Mouse (Mus musculus) kidney, postnatal 0 days (tissue): ENCODE results near the gene Hltf. TPM values are rescaled to one million over a fixed set of nuclear protein-coding genes. Genes with fewer than 3 reads are reported as not detected.

Source experiments
- ATAC-seq: fragments of 200-750 bp; cut with Nextera tagmentation; replicated peaks from 2 replicates; pipeline ENCODE4 v1.8.0; 2017; ENCODE audit warnings: low read depth, moderate number of reproducible peaks, moderate TSS enrichment, moderate library complexity; ENCODE audit not compliant: low FRiP score
- DNase-seq: peaks from one replicate; pipeline ENCODE4 v3.0.0-alpha.2; 2016; ENCODE audit warnings: low spot score
- H3K27ac ChIP-seq: fragments of 300-500 bp; sonication (generic); 2 replicates; pipeline ENCODE4 v1.5.1; 2014; ENCODE audit warnings: mild to moderate bottlenecking
- H3K27me3 ChIP-seq: fragments of 300-500 bp; sonication (generic); 2 replicates; pipeline ENCODE4 v1.6.1; 2014; ENCODE audit warnings: low read length, mixed read lengths; ENCODE audit not compliant: insufficient read depth
- H3K36me3 ChIP-seq: fragments of 300-500 bp; sonication (generic); 2 replicates; pipeline ENCODE4 v1.6.1; 2014; ENCODE audit warnings: low read length, mixed read lengths; ENCODE audit not compliant: insufficient read depth
- H3K4me1 ChIP-seq: fragments of 300-500 bp; sonication (generic); replicated peaks from 2 replicates; pipeline ENCODE4 v1.6.1; 2014; ENCODE audit warnings: antibody characterized with exemption, low read length, mixed read lengths; ENCODE audit not compliant: insufficient read depth
- H3K4me2 ChIP-seq: fragments of 300-500 bp; sonication (generic); 2 replicates; pipeline ENCODE4 v1.6.1; 2014; ENCODE audit warnings: mild to moderate bottlenecking, low read length, moderate library complexity, mixed read lengths
- H3K4me3 ChIP-seq: fragments of 300-500 bp; sonication (generic); replicated peaks from 2 replicates; pipeline ENCODE4 v1.5.1; 2014; ENCODE audit warnings: low read depth, low read length
- H3K9ac ChIP-seq: fragments of 300-500 bp; sonication (generic); 2 replicates; pipeline ENCODE4 v1.6.1; 2014; ENCODE audit warnings: low read depth, low read length
- H3K9me3 ChIP-seq: fragments of 300-500 bp; sonication (generic); replicated peaks from 2 replicates; pipeline ENCODE4 v1.6.1; 2016; ENCODE audit warnings: low read length, inconsistent platforms, mixed read lengths
- CTCF ChIP-seq: IDR thresholded peaks from 2 replicates; pipeline ENCODE4 v1.5.1; 2016; ENCODE audit warnings: antibody characterized with exemption, low read depth, mild to moderate bottlenecking, moderate library complexity
- WGBS: fragments of 180-500 bp; shearing (Covaris S2); extraction: QIAGEN DNeasy Blood & Tissue Kit; methylation state at CpG from one replicate; pipeline ENCODE4 v1.1.7; 2014; 5-methylcytosine and 5-hydroxymethylcytosine counted together
- polyA plus RNA-seq: library from polyadenylated mRNA; unstranded; fragments of >200 nt; fragmentation: Nextera tagmentation; extraction: Ambion mirVana; gene quantifications from 2 replicates; pipeline ENCODE4 v1.2.1, GENCODE M21; 2015

Hltf gene
- polyA plus RNA-seq, 1 experiment from 2014 or later: 15.4 TPM

DNA sequence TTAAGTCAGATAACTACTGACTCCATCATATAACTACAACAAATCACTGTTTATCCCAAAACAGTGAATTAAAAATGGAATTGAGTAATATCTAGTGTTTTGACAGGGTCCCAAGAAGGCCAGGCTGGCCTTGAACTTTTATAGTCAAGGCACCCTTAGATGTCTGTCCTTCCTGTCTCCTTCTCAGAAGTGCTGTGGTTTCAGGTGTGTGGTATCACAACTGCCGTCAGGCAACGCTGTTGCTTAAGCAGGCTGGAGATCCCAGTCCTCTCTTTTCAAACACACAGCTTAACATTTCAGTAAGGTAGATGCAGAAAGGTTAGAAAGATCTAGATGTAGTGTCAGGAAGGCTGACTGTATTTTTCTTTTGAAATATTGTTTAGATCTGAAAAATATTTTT is 84.5 kb downstream of the Hltf start:
- Histone ChIP-seq H3K9me3 (no peaks in the 10 kb centered on the region), H3K27me3 (no peaks in the 10 kb centered on the region), H3K4me3 (no peak overlapping the region), H3K27ac (no peak overlapping the region), H3K36me3 (0 out of 2 replicates have a peak, but pooled peaks cover 4% of the 10 kb centered on the region), H3K9ac (no peak overlapping the region), H3K4me2 (no peak overlapping the region), H3K4me1 (no peaks in the 10 kb centered on the region)
- ATAC-seq: no peak
- no peak for DNase-seq
- WGBS: 77% methylated on average over 2 of the region's 2 CpGs
- no peak for TF ChIP-seq CTCF

- no peak overlapping the region for H3K4me3 ChIP-seq
- no peak for TF ChIP-seq CTCF
- H3K27me3 ChIP-seq: no peaks in the 10 kb centered on the region
- H3K9ac ChIP-seq: no peak overlapping the region
- DNase-seq (no peak), ATAC-seq (no peak)
- H3K27ac ChIP-seq: no peak overlapping the region
- H3K4me2 ChIP-seq: no peak overlapping the region
- WGBS: 68% methylated on average over 3 of the region's 3 CpGs
- 0 out of 2 replicates have a peak, but pooled peaks cover 6% of the 10 kb centered on the region for H3K36me3 ChIP-seq
- H3K4me1 ChIP-seq: no peaks in the 10 kb centered on the region
- no peaks in the 10 kb centered on the region for H3K9me3 ChIP-seq
Measured at GRCm38 (mm10) chr3:20142576-20142975, 85.0 kb downstream of the Hltf start.

GRCm38 (mm10) chr3:20143726-20144125 is 86.1 kb downstream of the Hltf start:
- no peak overlapping the region for H3K27ac ChIP-seq
- DNase-seq (no peak), ATAC-seq (no peak)
- no peak overlapping the region for H3K4me3 ChIP-seq
- H3K9ac ChIP-seq: no peak overlapping the region
- H3K4me2 ChIP-seq: no peak overlapping the region
- no peaks in the 10 kb centered on the region for H3K4me1 ChIP-seq
- 85% methylated on average over 3 of the region's 3 CpGs for WGBS
- H3K27me3 ChIP-seq: no peaks in the 10 kb centered on the region
- 0 out of 2 replicates have a peak, but pooled peaks cover 13% of the 10 kb centered on the region for H3K36me3 ChIP-seq
- TF ChIP-seq CTCF: no peak
- H3K9me3 ChIP-seq: no peaks in the 10 kb centered on the region

- H3K4me3 ChIP-seq: no peak overlapping the region
- H3K36me3 ChIP-seq: 0 out of 2 replicates have a peak, but pooled peaks cover 13% of the 10 kb centered on the region
- H3K4me2 ChIP-seq: no peak overlapping the region
- 42% methylated on average over 2 of the region's 2 CpGs for WGBS
- no peak for DNase-seq
- no peaks in the 10 kb centered on the region for H3K4me1 ChIP-seq
- no peaks in the 10 kb centered on the region for H3K9me3 ChIP-seq
- no peak overlapping the region for H3K9ac ChIP-seq
- no peak for TF ChIP-seq CTCF
- no peak for ATAC-seq
- H3K27ac ChIP-seq: no peak overlapping the region
- no peaks in the 10 kb centered on the region for H3K27me3 ChIP-seq
Measured at GRCm38 (mm10) chr3:20144401-20144800, 86.8 kb downstream of the Hltf start.

DNA sequence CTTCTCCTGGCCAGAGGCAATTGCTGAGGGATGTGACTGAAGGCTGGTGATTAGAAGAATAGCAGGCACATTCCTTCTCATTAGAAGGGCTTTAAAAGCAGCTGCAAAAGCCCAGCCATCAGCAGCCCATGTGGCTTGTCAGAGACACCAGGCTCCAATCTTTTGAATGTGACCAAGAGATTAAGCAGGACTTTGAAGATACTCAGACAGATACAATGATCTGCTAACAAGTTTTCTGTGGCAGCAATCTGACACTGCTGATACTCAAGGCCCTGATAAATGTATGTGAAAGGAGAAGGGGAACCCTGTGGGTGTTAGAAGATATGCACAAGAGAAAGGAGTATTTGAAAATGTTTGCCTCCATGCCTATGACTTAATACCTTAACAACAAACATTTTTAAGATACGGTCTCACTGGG is 88.1 kb downstream of the Hltf start:
- Histone ChIP-seq H3K4me3 (no peak overlapping the region), H3K4me1 (no peaks in the 10 kb centered on the region), H3K27me3 (no peaks in the 10 kb centered on the region), H3K4me2 (no peak overlapping the region), H3K9me3 (no peaks in the 10 kb centered on the region), H3K36me3 (0 out of 2 replicates have a peak, but pooled peaks cover 13% of the 10 kb centered on the region), H3K9ac (no peak overlapping the region), H3K27ac (no peak overlapping the region)
- DNase-seq (no peak), ATAC-seq (no peak)
- WGBS: 95% methylated on average over 1 of the region's 1 CpGs
- TF ChIP-seq CTCF: no peak

DNA sequence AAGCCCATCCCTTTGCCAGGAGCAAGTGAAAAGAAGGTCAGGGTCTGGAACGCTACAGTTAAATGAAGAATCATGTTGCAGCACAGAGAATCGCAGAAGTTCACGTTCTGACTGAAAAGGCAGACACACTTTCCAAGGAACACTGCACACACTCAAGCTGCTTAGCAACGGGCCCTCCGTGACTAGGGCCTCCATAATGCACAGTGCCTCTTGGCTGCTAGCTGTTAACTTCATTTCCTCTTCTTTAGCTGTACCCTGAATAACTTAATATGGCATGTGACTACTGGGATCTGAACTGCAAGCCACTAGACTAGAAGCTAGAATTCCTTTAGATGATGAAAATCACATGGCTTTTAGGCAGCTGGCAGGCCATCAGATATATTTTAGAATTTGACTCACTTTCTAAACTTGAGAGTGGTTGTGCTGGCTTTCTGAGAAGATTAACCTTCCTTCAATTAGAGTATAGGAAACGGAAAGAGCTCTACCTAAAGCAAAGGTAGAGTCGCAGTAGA is 89.3 kb downstream of the Hltf start:
- Histone ChIP-seq H3K9me3 (no peaks in the 10 kb centered on the region), H3K4me1 (no peaks in the 10 kb centered on the region), H3K9ac (no peak overlapping the region), H3K27ac (no peak overlapping the region), H3K27me3 (no peaks in the 10 kb centered on the region), H3K4me3 (no peak overlapping the region), H3K36me3 (0 out of 2 replicates have a peak, but pooled peaks cover 13% of the 10 kb centered on the region), H3K4me2 (no peak overlapping the region)
- no peak for DNase-seq
- no peak for TF ChIP-seq CTCF
- WGBS: 69% methylated on average over 7 of the region's 7 CpGs
- ATAC-seq: no peak

DNA sequence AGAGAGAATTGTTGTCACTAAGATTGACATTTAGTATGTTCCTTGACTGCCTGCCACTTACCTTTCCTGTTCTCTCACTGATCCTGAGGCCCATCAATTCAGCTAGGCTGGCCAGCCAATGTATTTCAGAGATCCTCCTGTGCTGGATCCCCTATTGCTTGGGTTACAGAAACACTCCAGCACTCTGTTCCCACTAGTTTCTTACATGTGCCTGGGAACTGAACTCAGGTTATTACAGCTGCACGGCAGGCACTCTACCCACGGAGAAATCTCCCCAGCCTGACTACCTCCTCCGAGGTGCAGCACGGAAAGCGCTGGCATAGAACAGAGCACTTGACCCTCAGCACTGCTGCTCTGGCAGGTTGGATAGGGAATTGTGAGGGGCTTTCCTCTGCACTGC is 90.0 kb downstream of the Hltf start:
- no peak overlapping the region for H3K27ac ChIP-seq
- TF ChIP-seq CTCF: no peak
- ATAC-seq: no peak
- H3K4me2 ChIP-seq: no peak overlapping the region
- H3K9me3 ChIP-seq: no peaks in the 10 kb centered on the region
- H3K4me1 ChIP-seq: no peaks in the 10 kb centered on the region
- 73% methylated on average over 5 of the region's 5 CpGs for WGBS
- H3K9ac ChIP-seq: no peak overlapping the region
- H3K27me3 ChIP-seq: no peaks in the 10 kb centered on the region
- H3K36me3 ChIP-seq: 0 out of 2 replicates have a peak, but pooled peaks cover 13% of the 10 kb centered on the region
- no peak overlapping the region for H3K4me3 ChIP-seq
- no peak for DNase-seq
